Mouse (Mus musculus): ENCODE measurements around the gene Cep170b.

DNA sequence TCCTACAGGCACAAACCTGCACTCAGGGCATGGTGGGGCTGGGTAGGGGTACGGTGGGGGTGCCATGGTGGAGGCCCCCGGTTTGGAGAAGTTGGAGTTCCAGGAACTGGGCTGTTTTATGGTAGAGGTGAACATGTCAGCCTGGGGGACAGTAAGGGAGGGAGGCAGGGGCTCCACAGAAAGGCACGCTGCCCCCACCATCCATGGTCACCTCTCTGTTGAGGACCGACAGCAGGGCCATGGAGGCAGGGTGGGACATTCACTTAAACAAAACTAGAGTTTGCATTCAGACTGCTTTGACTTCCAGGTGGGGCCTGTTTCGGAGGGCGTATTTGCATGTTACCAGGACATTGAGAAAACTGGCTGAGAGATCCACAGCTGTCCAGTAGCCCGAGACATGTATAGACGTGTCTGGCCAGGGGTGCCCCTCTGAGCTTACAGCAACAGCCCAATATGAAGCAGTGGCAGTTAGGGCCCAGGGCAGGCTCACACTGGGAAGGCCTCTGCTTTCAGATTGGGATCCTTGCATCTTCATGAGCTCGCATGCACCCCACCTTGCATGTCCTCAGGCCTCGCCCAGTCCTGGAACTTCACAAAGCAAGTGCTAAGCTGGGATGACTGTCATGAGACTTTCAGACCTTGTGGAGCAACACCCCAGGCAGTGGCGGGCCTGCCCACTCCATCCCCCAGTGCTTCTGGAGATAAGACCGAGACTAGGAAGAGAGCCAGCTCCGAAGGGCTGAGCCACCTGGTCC is 73.5 kb downstream of the Cep170b start:
- TF ChIP-seq POLR2A (IDR thresholded peaks at IDR 0.05; ENCODE audit: borderline replicate concordance, control insufficient read depth, low read depth, low read length): no peak
- TF ChIP-seq CTCF (IDR thresholded peaks at IDR 0.05; ENCODE audit: control insufficient read depth, insufficient read depth, low read length): no peak

Measured in bone marrow, adult 2 months (tissue).